Mouse (Mus musculus): ENCODE results near the gene Ahnak.

DNA sequence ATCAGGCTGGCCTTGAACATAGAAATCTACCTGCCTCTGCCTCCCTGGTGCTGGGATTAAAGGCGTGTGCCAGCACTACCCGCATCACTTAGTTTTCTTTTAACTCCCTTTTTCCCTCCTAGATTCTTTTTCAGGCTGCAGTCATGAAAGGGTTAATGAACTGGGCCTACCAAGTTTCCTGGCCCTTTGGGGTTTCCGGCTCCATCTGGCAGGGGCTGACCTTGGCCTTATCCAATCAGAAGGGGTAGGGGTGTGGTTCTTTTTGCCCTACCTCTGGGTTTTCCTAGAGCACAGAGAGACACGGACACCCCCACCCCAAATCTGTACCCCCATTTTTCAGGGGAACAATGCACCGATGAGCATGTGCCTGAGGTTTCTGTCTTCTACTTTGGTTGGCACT is 44.3 kb upstream of the Ahnak start:
- TF ChIP-seq POLR2A (IDR thresholded peaks at IDR 0.05; ENCODE audit: low read depth, low read length) (no peak), CTCF (IDR thresholded peaks at IDR 0.05; ENCODE audit: extremely low read depth, insufficient read depth, insufficient read length, insufficient replicate concordance) (no peak)
